Mouse (Mus musculus): ENCODE measurements around the gene Hist2h2ab.
"Not testable (repeated sequence)": the region's sequence is repeated elsewhere in the genome, so short reads cannot be mapped to it uniquely, and the experiment has no call there.

Hist2h2ab gene

GRCm38 (mm10) chr3:96219661-96220130 lies at the start of gene Hist2h2ab, which contains the start of gene Bola1:
TSS of gene Hist2h2ab (plus strand) at chr3:96219865.
TSS of gene Bola1 (minus strand) at chr3:96219709.
- DNase-seq, result peak; percentile 84 to 85

- no peak for DNase-seq
Measured at GRCm38 (mm10) chr3:96170276-96170675, 49.4 kb upstream of the Hist2h2ab start.

GRCm38 (mm10) chr3:96170976-96171545 lies 48.6 kb upstream of the Hist2h2ab start:
- DNase-seq, result peak in 1 of 2 experiments; percentile 22

- DNase-seq, result no peak
Measured at GRCm38 (mm10) chr3:96171583-96172196, 48.0 kb upstream of the Hist2h2ab start.

- peak; percentile 82 to 86 for DNase-seq
Measured at GRCm38 (mm10) chr3:96172197-96173178, 47.2 kb upstream of the Hist2h2ab start, which contains the start of gene Sf3b4. TSS of gene Sf3b4 (plus strand) at chr3:96172332.

- no peak for DNase-seq
Measured at GRCm38 (mm10) chr3:96173185-96173584, 46.5 kb upstream of the Hist2h2ab start.

GRCm38 (mm10) chr3:96174042-96174441 lies 45.6 kb upstream of the Hist2h2ab start:
- not testable (repeated sequence) for DNase-seq

GRCm38 (mm10) chr3:96175251-96175650 lies 44.4 kb upstream of the Hist2h2ab start:
- no peak for DNase-seq

- no peak for DNase-seq
Measured at GRCm38 (mm10) chr3:96178427-96178826, 41.2 kb upstream of the Hist2h2ab start.

- no peak for DNase-seq
Measured at GRCm38 (mm10) chr3:96178902-96179301, 40.8 kb upstream of the Hist2h2ab start.

GRCm38 (mm10) chr3:96179531-96179930 lies 40.1 kb upstream of the Hist2h2ab start:
- DNase-seq, result no peak

- peak; percentile 51 to 63 for DNase-seq
Measured at GRCm38 (mm10) chr3:96180727-96181477, 38.8 kb upstream of the Hist2h2ab start, which contains the start of gene Sv2a. TSS of gene Sv2a (plus strand) at chr3:96181151.

GRCm38 (mm10) chr3:96181510-96182381 lies 37.9 kb upstream of the Hist2h2ab start:
- no peak for DNase-seq

GRCm38 (mm10) chr3:96182382-96182776 lies 37.3 kb upstream of the Hist2h2ab start:
- DNase-seq, result no peak

GRCm38 (mm10) chr3:96192977-96193376 lies 26.7 kb upstream of the Hist2h2ab start:
- no peak for DNase-seq

GRCm38 (mm10) chr3:96194966-96195365 lies 24.7 kb upstream of the Hist2h2ab start:
- DNase-seq, result no peak

GRCm38 (mm10) chr3:96195616-96196313 lies 23.9 kb upstream of the Hist2h2ab start:
- DNase-seq, result no peak

GRCm38 (mm10) chr3:96196437-96197128 lies 23.1 kb upstream of the Hist2h2ab start:
- no peak for DNase-seq

GRCm38 (mm10) chr3:96197129-96197749 lies 22.4 kb upstream of the Hist2h2ab start:
- DNase-seq, result peak; percentile 80 to 87

Data from thymus, postnatal 36 days (tissue).